Mouse (Mus musculus): ENCODE results near the gene Snapc4.

DNA sequence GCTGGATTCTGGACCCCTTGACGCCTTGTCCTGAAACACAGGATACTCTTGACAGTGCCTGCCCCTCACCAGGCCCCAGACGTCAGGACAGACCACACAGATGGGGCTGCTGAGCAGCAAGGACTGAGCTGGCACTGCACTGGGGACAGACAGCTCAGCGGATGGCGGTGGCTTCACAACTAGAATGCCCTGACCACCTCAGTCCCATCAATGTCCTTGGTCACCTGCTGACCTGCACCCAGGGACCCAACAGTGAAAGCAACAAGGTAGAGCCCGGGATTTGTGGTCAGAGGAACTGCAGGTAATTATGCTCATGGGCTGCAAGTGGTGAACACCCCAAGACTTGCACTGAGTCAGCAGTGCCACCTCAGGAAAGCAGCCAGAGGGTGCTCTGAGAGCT lies 17.5 kb downstream of the Snapc4 start:
- TF ChIP-seq CTCF (IDR thresholded peaks at IDR 0.05; ENCODE audit: borderline replicate concordance, insufficient read depth, low read depth, low read length) (no peak), POLR2A (IDR thresholded peaks at IDR 0.05; ENCODE audit: borderline replicate concordance, insufficient read depth, low read length) (no peak)
